Mouse (Mus musculus) layer of hippocampus, adult 9-11 months (tissue): ENCODE data around the gene Atp6v1g1.

Experiments
- DNase-seq: peaks from one replicate; pipeline ENCODE4 v3.0.0; 2022

Gene Atp6v1g1

DNA sequence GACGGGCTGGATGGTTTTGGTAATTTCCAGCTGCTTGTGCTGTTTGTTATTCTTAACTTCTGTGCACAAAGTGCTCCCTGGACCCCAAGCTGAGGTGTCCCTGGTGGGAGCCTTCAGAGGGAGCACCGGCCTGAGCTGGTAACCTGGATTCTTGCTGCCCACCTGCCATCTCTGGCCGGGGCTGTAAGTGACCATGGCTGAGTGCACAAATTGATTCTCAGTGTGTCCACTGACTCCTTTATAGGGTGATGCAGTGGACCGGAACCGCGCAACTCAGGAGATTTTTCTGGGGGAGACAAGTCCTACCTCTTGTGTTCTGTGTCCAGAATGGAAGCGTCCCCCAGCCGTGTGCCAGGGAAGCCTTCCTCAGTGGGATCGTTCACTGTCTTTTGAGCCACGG, 40.6 kb downstream of the Atp6v1g1 start:
- no peak for DNase-seq

DNA sequence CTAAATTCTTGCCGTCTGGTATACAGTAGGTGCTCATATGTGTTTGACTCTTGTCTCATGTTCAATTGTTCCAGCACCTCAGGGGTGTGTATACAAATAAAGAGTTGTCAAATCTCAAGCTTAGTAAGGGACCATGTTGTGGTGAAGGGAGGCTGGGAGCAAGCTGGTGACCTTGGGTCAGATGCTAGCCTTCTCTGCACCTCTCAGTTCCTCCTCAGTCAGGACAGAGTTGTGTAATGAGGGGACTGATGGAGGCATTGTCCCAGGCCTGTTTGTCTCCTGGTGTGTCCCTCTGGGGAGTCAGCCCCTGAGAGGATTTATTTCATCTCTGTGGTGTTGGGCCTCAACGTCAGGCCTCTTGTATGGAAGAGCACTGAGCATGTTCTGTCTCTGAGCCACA, 41.7 kb downstream of the Atp6v1g1 start:
- DNase-seq: no peak

- DNase-seq: no peak
These were observed 45.4 kb downstream of the Atp6v1g1 start for GRCm38 (mm10) chr4:63589987-63590386.

GRCm38 (mm10) chr4:63590538-63590937, 46.0 kb downstream of the Atp6v1g1 start:
- DNase-seq: no peak

DNA sequence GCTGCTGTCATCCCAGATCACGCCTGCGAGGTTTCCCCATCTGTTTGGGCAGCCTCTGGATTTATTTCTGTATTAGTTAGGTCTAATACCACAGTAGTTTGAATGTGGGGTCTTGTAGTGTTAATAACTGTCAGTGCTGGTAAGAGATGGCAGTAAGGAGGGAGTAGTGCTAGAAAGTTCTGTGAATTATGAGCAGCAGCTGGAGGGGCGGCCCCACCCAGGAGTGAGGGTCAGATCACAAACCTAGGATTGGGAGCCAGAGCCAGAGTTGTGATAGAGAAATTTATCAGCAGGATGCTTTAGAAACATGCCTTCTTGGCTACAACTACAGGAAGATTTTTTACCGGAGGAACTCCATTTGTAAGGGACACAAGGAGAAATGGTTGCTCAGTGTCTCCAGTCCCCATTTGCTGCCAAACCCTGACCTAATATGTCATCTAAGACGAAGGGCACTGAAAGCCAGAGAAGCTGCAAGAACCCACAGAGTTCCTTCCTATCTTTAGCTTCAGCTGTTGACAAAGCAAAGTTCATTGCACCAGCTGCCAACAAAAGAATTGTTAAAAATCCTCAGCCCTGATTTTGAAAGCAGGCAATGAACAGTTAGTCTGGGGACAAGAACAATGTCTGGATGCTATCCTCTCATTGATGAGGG, 50.0 kb downstream of the Atp6v1g1 start:
- DNase-seq: no peak

DNA sequence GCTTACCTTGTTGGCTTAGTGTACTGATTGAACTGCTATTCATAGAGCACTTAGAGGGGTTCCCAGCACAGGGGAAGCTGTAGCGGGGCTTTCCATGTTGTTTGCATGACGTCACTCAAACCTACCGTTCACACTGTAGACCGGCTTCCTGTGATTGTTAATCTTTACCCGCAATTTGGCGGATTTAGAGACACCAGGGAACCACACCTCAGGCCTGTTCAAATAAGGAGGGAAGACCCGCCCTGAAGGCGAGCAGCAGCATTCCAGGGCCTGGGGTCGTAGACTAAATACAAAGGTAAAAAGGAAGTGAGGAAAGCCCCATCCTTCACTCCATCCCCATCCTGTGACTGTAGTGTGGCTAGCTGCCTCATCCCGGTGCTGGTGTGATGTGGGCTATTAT, 50.7 kb downstream of the Atp6v1g1 start:
- no peak for DNase-seq

GRCm38 (mm10) chr4:63596010-63596409, 51.4 kb downstream of the Atp6v1g1 start:
- DNase-seq: no peak
